Mouse (Mus musculus) limb, embryonic 13.5 days (tissue): ENCODE results near the gene Mrap. TPM values are rescaled to one million over a fixed set of nuclear protein-coding genes. Genes with fewer than 3 reads are reported as not detected.

Experiments
- ATAC-seq: fragments of 200-750 bp; cut with Nextera tagmentation; 2 replicates; pipeline ENCODE4 v1.8.0; 2017; ENCODE audit warnings: low read depth, moderate number of reproducible peaks, moderate TSS enrichment; ENCODE audit not compliant: low FRiP score
- H3K27ac ChIP-seq: fragments of 300-500 bp; sonication (generic); 2 replicates; pipeline ENCODE4 v1.5.1; 2015; ENCODE audit warnings: inconsistent platforms, mild to moderate bottlenecking, moderate library complexity
- H3K27me3 ChIP-seq: fragments of 300-500 bp; sonication (generic); 2 replicates; pipeline ENCODE4 v1.6.1; 2015; ENCODE audit warnings: mild to moderate bottlenecking, inconsistent platforms
- H3K36me3 ChIP-seq: fragments of 300-500 bp; sonication (generic); 2 replicates; pipeline ENCODE4 v1.6.1; 2015; ENCODE audit warnings: inconsistent platforms, mild to moderate bottlenecking, moderate library complexity
- H3K4me1 ChIP-seq: fragments of 300-500 bp; sonication (generic); 2 replicates; pipeline ENCODE4 v1.6.1; 2015; ENCODE audit warnings: inconsistent platforms
- H3K4me2 ChIP-seq: fragments of 300-500 bp; sonication (generic); replicated peaks from 2 replicates; pipeline ENCODE4 v1.6.1; 2015; ENCODE audit warnings: inconsistent platforms, mild to moderate bottlenecking, moderate library complexity
- H3K4me3 ChIP-seq: fragments of 300-500 bp; sonication (generic); 2 replicates; pipeline ENCODE4 v1.5.1; 2015; ENCODE audit warnings: moderate library complexity, mild to moderate bottlenecking, inconsistent platforms
- H3K9ac ChIP-seq: fragments of 300-500 bp; sonication (generic); 2 replicates; pipeline ENCODE4 v1.6.1; 2015; ENCODE audit warnings: mild to moderate bottlenecking, inconsistent platforms
- H3K9me3 ChIP-seq: fragments of 300-500 bp; sonication (generic); 2 replicates; pipeline ENCODE4 v1.6.1; 2016; ENCODE audit warnings: inconsistent platforms
- WGBS: fragments of 180-500 bp; shearing (Covaris S2); methylation state at CpG from one replicate; pipeline ENCODE4 v1.1.7; 2015; 5-methylcytosine and 5-hydroxymethylcytosine counted together
- polyA plus RNA-seq: library from polyadenylated mRNA; unstranded; fragments of >200 nt; fragmentation: Nextera tagmentation; extraction: Ambion mirVana; gene quantifications from 2 replicates; pipeline ENCODE4 v1.2.1, GENCODE M21; 2015

Gene Mrap
- polyA plus RNA-seq, 1 experiment from 2014 or later: not detected

GRCm38 (mm10) chr16:90765195-90765877 is 27.3 kb downstream of the Mrap start:
- no peak for ATAC-seq
- H3K36me3 ChIP-seq: peaks cover 89% of the 10 kb centered on the region
- no peak overlapping the region for H3K4me3 ChIP-seq
- H3K4me1 ChIP-seq: no peaks in the 10 kb centered on the region
- 85% methylated on average over 9 of the region's 9 CpGs for WGBS
- H3K27ac ChIP-seq: no peak overlapping the region
- no peaks in the 10 kb centered on the region for H3K27me3 ChIP-seq
- no peak overlapping the region for H3K4me2 ChIP-seq
- no peak overlapping the region for H3K9ac ChIP-seq
- H3K9me3 ChIP-seq: no peaks in the 10 kb centered on the region

DNA sequence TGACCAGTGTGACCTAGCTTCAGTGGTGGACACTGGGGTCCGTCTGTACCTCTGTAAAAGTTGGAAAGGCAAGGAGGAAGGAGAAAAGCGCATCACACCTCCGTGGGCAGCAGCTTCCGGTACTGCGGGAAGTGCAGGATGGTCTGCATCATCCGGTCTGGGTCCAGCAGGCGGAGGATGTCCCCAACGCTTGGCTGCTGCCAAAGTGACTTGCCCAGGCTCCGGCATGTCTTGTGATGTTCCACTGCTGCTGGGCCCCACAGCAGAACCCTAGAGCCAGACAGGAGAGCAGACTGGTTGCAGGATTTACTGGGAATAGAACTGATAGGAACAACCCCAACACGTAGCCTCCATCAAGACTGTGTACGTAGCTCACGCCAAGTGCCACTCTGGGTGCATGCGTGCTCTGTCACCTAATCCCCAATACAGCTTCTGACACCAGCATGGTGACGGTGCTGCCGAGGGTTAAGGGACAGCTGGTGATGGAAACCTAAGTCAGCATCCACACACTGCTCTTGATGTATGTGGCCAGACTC is 29.0 kb downstream of the Mrap start:
- Histone ChIP-seq H3K4me3 (no peak overlapping the region), H3K27me3 (no peaks in the 10 kb centered on the region), H3K9ac (no peak overlapping the region), H3K9me3 (no peaks in the 10 kb centered on the region), H3K4me2 (no peak overlapping the region), H3K27ac (no peak overlapping the region), H3K36me3 (peaks cover 87% of the 10 kb centered on the region), H3K4me1 (no peaks in the 10 kb centered on the region)
- no peak for ATAC-seq
- WGBS: 95% methylated on average over 15 of the region's 15 CpGs

- WGBS: 91% methylated on average over 12 of the region's 12 CpGs
- H3K4me1 ChIP-seq: no peaks in the 10 kb centered on the region
- no peak for ATAC-seq
- no peak overlapping the region for H3K27ac ChIP-seq
- no peak overlapping the region for H3K9ac ChIP-seq
- H3K27me3 ChIP-seq: no peaks in the 10 kb centered on the region
- no peak overlapping the region for H3K4me2 ChIP-seq
- H3K9me3 ChIP-seq: no peaks in the 10 kb centered on the region
- peaks cover 97% of the 10 kb centered on the region for H3K36me3 ChIP-seq
- H3K4me3 ChIP-seq: no peak overlapping the region
Measured at GRCm38 (mm10) chr16:90774216-90774615, 36.2 kb downstream of the Mrap start.

DNA sequence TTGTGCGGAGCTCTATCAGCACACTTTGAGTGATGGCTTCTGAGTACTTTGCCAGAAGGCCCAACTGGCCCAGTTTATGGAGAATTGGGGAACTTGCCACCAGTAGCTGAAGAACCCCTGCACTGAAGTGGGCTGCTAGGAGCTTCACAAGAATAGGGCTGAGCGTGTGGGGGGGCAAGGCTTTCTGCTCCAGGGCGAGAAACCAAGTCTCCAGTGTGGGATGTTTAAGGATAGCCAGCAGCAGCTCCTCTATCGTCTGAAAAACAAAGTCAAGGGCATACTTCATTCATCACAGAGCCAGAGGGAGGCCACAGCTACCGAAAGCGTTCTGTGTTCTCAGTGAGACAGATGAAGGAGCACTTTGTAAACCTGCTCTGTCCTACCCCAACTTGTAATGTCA is 36.6 kb downstream of the Mrap start:
- 96% methylated on average over 6 of the region's 6 CpGs for WGBS
- Histone ChIP-seq H3K4me3 (no peak overlapping the region), H3K9ac (no peak overlapping the region), H3K9me3 (no peaks in the 10 kb centered on the region), H3K4me1 (no peaks in the 10 kb centered on the region), H3K27ac (no peak overlapping the region), H3K27me3 (no peaks in the 10 kb centered on the region), H3K4me2 (no peak overlapping the region), H3K36me3 (peaks cover 97% of the 10 kb centered on the region)
- ATAC-seq: no peak

DNA sequence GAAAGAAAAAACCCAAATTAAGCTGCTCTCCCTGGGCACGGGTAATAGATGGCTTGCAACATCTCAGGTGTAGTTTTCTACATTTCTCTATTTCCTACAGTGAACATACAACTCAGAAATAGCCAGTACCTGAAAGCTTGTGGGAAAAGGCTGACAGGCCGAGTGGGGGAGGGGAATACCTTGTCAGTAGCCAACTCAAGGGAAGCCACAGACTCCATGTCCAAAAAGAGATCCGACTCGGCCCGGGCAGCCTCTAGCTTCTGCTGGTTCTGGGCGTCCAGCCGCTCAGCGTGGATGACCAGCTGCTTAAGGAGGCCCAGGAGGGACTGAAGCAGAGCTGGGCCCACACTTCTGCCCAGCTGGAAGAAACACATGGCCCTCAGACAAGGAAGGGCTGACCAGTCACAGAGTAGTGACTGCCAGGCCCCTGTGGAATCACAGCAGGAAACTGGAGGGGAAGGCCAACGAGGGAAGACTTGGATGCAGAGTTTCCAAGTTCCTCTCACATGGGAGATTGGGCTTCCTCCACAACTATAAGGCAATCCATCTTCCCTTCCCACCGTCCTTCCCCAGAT is 38.0 kb downstream of the Mrap start:
- no peaks in the 10 kb centered on the region for H3K9me3 ChIP-seq

DNA sequence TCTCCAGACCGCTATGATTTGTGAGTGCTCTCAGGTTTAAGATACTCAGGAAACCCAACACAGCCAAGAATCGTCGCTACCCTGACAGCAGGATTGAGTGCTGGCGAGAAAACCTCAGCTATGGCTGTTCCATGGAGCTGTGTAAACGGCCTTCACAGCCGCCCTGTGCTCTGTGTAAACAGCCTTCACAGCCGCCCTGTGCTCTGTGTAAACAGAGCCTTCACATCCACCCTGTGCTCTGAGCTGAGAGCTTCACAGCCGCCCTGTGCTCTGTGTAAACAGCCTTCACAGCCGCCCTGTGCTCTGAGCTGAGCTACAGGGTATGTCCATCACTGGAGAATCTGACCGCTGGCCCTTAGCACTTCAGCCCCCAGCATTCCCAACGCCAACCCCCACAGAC is 41.8 kb downstream of the Mrap start:
- WGBS: 58% methylated on average over 11 of the region's 11 CpGs
- no peaks in the 10 kb centered on the region for H3K27me3 ChIP-seq
- H3K9me3 ChIP-seq: no peaks in the 10 kb centered on the region
- H3K27ac ChIP-seq: no peak overlapping the region
- ATAC-seq: no peak
- no peaks in the 10 kb centered on the region for H3K4me1 ChIP-seq
- peaks cover 95% of the 10 kb centered on the region for H3K36me3 ChIP-seq
- H3K4me2 ChIP-seq: no peak overlapping the region
- no peak overlapping the region for H3K4me3 ChIP-seq
- no peak overlapping the region for H3K9ac ChIP-seq

More for the DNA sequence above, 38.0 kb downstream of the Mrap start:
- Histone ChIP-seq H3K4me2 (no peak overlapping the region), H3K4me3 (no peak overlapping the region), H3K27me3 (no peaks in the 10 kb centered on the region), H3K36me3 (peaks cover 99% of the 10 kb centered on the region), H3K27ac (no peak overlapping the region), H3K4me1 (no peaks in the 10 kb centered on the region), H3K9ac (0 out of 2 replicates have a peak overlapping the region, but pooled peaks have one; percentile 9)
- 74% methylated on average over 10 of the region's 10 CpGs for WGBS
- ATAC-seq: no peak

DNA sequence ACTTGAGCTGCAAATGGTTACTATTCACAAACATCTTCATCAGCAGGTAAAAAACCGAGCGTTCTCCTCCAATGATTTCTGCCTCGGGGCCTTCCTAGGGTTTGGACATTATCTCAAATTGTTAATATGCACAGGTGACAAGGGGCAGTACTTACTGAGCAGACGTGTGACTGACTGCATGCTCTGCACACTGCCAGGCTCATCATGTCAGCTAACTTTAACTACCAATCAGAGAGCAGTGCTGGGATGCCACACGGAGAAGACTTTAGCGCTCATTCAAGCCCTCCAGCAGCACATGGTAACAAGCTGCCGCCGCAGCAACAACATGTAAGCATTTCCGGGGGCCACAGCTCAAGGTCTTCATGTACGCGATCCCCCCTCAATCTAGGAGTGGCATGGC is 45.3 kb downstream of the Mrap start:
- Histone ChIP-seq H3K4me3 (no peak overlapping the region), H3K9me3 (no peaks in the 10 kb centered on the region), H3K27ac (no peak overlapping the region), H3K9ac (no peak overlapping the region), H3K27me3 (no peaks in the 10 kb centered on the region), H3K4me2 (no peak overlapping the region), H3K4me1 (no peaks in the 10 kb centered on the region), H3K36me3 (peaks cover 95% of the 10 kb centered on the region)
- WGBS: 91% methylated on average over 11 of the region's 11 CpGs
- ATAC-seq: no peak

- Histone ChIP-seq H3K9me3 (no peaks in the 10 kb centered on the region), H3K4me3 (no peak overlapping the region), H3K4me2 (no peak overlapping the region), H3K4me1 (no peaks in the 10 kb centered on the region), H3K36me3 (peaks cover 95% of the 10 kb centered on the region), H3K27ac (no peak overlapping the region), H3K9ac (no peak overlapping the region), H3K27me3 (no peaks in the 10 kb centered on the region)
- WGBS: 85% methylated on average over 4 of the region's 4 CpGs
- no peak for ATAC-seq
Measured at GRCm38 (mm10) chr16:90785257-90785656, 47.2 kb downstream of the Mrap start.

- Histone ChIP-seq H3K4me2 (no peak overlapping the region), H3K4me1 (no peaks in the 10 kb centered on the region), H3K36me3 (peaks cover 98% of the 10 kb centered on the region), H3K9me3 (no peaks in the 10 kb centered on the region), H3K27ac (no peak overlapping the region), H3K4me3 (no peak overlapping the region), H3K9ac (no peak overlapping the region), H3K27me3 (no peaks in the 10 kb centered on the region)
- no peak for ATAC-seq
- WGBS: 95% methylated on average over 6 of the region's 6 CpGs
Measured at GRCm38 (mm10) chr16:90788580-90788979, 50.6 kb downstream of the Mrap start.

GRCm38 (mm10) chr16:90790946-90791345 is 52.9 kb downstream of the Mrap start:
- H3K4me3 ChIP-seq: no peak overlapping the region
- peaks cover 95% of the 10 kb centered on the region for H3K36me3 ChIP-seq
- no peaks in the 10 kb centered on the region for H3K27me3 ChIP-seq
- H3K9me3 ChIP-seq: no peaks in the 10 kb centered on the region
- H3K27ac ChIP-seq: no peak overlapping the region
- WGBS: 90% methylated on average over 6 of the region's 6 CpGs
- no peak for ATAC-seq
- no peak overlapping the region for H3K4me2 ChIP-seq
- no peaks in the 10 kb centered on the region for H3K4me1 ChIP-seq
- H3K9ac ChIP-seq: no peak overlapping the region

DNA sequence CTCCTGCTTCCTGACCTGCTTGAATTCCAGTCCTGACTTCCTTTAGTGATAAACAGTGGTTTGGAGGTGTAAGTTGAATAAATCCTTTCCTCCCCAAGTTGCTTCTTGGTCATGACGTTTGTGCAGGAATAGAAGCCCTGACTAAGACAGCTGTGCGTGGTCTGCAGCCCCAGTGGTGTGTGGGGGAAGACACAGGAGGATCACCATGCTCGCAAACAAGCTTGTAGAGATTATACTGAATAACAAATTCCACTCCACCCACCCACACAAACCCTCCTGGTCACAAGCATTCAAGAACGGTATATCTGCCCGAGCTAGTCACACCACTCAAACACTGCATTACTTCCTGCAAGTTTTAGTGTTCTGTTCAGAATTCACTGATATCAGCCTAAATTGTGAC is 54.1 kb downstream of the Mrap start:
- no peaks in the 10 kb centered on the region for H3K4me1 ChIP-seq
- no peaks in the 10 kb centered on the region for H3K27me3 ChIP-seq
- 73% methylated on average over 5 of the region's 5 CpGs for whole genome bisulfite sequencing
- H3K27ac ChIP-seq: no peak overlapping the region
- no peak for ATAC-seq
- H3K36me3 ChIP-seq: peaks cover 94% of the 10 kb centered on the region
- H3K9ac ChIP-seq: no peak overlapping the region
- H3K4me3 ChIP-seq: no peak overlapping the region
- H3K4me2 ChIP-seq: no peak overlapping the region
- no peaks in the 10 kb centered on the region for H3K9me3 ChIP-seq

DNA sequence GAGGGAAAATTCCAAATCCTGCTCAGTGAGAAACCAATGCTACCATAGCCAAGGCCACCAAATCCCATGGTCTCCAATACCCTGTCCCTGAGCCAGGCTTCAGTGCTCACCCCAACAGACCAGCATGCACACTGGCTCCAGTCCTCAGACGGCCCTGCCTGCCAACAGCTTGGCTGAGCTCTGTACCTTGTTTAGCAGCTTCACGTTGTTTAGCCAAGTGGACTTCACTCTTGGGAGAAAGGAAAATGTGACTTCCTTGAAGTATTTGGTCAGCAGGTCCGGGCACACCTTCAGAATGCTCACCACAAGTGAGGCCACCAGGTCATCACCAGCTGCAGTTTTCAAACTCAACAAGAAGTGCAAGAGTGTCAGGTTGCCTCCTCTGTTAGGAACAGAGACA is 54.5 kb downstream of the Mrap start:
- peaks cover 94% of the 10 kb centered on the region for H3K36me3 ChIP-seq
- WGBS: 81% methylated on average over 3 of the region's 3 CpGs

GRCm38 (mm10) chr16:90794708-90795107 is 56.7 kb downstream of the Mrap start:
- Histone ChIP-seq H3K4me1 (no peaks in the 10 kb centered on the region), H3K36me3 (peaks cover 88% of the 10 kb centered on the region)
- ATAC-seq: no peak

More for the DNA sequence above, 54.5 kb downstream of the Mrap start:
- no peak for ATAC-seq
- Histone ChIP-seq H3K27ac (no peak overlapping the region), H3K9me3 (no peaks in the 10 kb centered on the region), H3K4me2 (no peak overlapping the region), H3K9ac (no peak overlapping the region), H3K4me3 (no peak overlapping the region), H3K4me1 (no peaks in the 10 kb centered on the region), H3K27me3 (no peaks in the 10 kb centered on the region)

More at GRCm38 (mm10) chr16:90794708-90795107, 56.7 kb downstream of the Mrap start:
- Histone ChIP-seq H3K4me2 (no peak overlapping the region), H3K4me3 (no peak overlapping the region), H3K27me3 (no peaks in the 10 kb centered on the region), H3K9ac (no peak overlapping the region), H3K27ac (no peak overlapping the region), H3K9me3 (no peaks in the 10 kb centered on the region)
